Mouse (Mus musculus) subcutaneous adipose tissue, adult 2 months (tissue): Measurements from ENCODE around the gene Lcn8. TPM values are rescaled to one million over a fixed set of nuclear protein-coding genes. Genes with fewer than 3 reads are reported as not detected.

ENCODE experiments used
- polyA plus RNA-seq: library from polyadenylated mRNA; depleted of rRNA; stranded (reverse); fragments of >200 nt; gene quantifications from 2 replicates; pipeline ENCODE4 v1.2.3, GENCODE M21; 2012; ENCODE audit warnings: low replicate concordance; rRNA removed

Gene Lcn8
- 0.64 and 5.5 TPM in 2 replicates for polyA plus RNA-seq

DNA sequence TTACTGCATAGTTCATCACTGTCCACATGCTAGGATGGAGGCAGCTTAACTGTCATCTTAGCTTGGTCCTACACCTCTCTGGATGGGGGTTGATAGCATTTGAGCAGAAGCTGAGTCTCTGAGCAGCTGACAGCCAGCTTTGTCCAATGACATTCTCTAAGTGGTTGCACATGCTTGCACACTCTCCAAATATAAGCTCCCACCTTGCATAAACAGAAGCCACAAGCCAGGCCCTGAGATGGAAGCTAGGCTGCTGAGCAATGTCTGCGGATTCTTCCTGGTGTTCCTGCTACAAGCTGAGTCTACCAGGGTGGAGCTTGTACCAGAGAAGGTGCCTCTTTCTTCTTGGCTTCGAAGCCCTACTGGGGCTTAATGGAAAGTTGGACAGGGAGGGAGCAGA is at the start of gene Lcn8:
TSS of gene Lcn8 (plus strand) at position 219 of the 400 bp plus-strand sequence.

DNA sequence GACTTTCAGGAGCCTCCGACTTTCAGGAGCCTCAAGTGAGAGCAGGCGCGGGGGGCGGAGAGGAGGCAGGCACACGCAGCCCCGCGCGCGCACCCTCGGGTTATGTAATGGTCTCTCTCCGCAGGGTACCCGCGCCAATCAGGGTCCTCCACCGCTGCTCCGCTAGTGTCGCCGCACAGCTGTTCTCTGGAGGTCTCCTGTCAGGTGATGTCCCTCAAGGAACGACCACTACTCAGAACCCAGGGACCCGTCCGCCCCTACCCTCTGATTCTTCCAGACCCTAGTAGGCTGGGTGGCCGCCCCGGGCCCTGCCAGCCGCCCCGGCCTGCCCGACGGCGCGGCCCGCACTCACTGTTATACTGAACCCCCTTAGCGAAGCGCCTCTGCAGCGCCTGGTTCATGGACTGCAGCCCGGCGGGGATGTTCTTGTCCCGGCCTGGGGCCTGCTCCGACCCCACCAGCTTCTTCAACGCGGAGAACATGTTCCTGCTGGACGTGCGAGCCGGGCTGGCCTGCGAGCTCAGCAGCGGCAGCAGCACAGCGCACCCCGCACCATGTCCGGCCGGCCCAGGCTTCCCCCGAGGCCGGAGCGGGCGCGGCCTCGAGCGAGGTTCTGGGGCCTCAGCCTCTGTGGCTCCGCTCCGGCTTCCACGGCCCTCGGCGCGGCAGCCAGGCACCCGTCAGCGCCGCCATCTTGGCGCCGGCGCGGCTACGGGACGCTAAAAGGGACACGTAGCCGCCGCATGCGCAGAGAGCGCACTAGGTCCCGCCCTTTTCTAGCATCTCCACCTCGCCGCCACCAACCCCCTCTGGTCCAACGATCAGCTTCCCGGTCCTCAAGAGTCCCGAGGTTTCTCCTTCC is 44.9 kb upstream of the Lcn8 start, which contains the start of gene Rabl6:
TSS of gene Rabl6 (minus strand) at position 761 of the 862 bp plus-strand sequence.

DNA sequence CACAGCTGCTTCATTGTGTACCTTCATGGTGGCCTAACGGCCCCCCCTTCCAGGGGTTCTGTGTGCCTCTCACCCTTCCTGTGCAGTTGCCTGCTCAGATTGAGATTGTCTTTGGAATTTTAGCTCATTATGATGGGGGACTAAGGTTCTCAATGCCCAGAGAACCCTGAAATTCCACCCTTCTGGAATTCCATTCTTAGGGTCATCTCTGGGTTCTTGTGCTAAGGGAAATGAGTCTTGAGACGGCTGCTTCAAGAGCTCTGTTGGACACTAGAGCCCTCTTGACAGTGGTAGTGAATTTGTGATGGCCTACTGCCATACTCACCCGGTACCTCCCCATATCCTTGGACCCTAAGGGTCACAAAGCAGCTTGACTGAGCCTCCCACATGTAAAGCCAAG is 35.3 kb upstream of the Lcn8 start, which contains the start of gene Ccdc183:
TSS of gene Ccdc183 (minus strand) at position 101 of the 400 bp plus-strand sequence.

GRCm38 (mm10) chr2:25621229-25622200 is 31.4 kb upstream of the Lcn8 start, which contains the start of gene Tmem141:
Gene Tmem141, minus strand, starts transcription at chr2:25622005.

GRCm38 (mm10) chr2:25627811-25628210 is 25.1 kb upstream of the Lcn8 start, which contains the start of gene Fcna:
Gene Fcna, minus strand, starts transcription at chr2:25628030.

DNA sequence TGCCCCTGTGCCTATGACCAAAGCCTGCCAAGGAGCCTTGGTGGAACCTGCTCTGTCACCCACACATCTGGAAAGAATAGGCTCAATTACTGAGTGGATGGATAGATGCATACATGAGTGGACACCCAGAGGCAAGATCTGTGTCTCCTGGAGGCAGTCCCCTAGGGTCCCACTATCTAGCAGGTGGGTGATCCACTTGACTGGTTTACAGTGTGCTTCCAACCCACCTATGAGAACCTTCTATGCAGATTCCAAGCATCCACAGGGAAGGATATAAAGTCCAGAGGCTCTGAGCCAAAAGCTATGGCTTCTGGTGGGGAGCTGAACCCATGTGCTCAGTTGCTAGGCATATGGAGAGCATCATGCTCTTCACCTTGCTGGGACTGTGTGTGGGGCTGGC is 4.7 kb downstream of the Lcn8 start, which contains the start of gene Lcn5:
TSS of gene Lcn5 (plus strand) at position 301 of the 400 bp plus-strand sequence.

GRCm38 (mm10) chr2:25676486-25676885 is 23.6 kb downstream of the Lcn8 start, which contains the start of gene Lcn6:
Gene Lcn6, plus strand, starts transcription at chr2:25676786.

GRCm38 (mm10) chr2:25682426-25682825 is 29.5 kb downstream of the Lcn8 start, which contains the start of gene Lcn10:
Gene Lcn10, plus strand, starts transcription at chr2:25682726.

GRCm38 (mm10) chr2:25699743-25700142 is 46.8 kb downstream of the Lcn8 start, which contains the start of gene Obp2a:
Gene Obp2a, plus strand, starts transcription at chr2:25700043.

Other genes with a start within 250 kb of the Lcn8 start
- 0.62 and 0.96 TPM in 2 replicates for gene Fut7, start 229.9 kb upstream of the Lcn8 start, polyA plus RNA-seq
- gene Abca2, start 224.4 kb upstream of the Lcn8 start, polyA plus RNA-seq = 41.7 and 62.8 TPM in 2 replicates
- gene Clic3, start 196.3 kb upstream of the Lcn8 start, polyA plus RNA-seq = 1.8 and 3.2 TPM in 2 replicates
- 79.2 and 84.7 TPM in 2 replicates for gene Paxx, start 192.0 kb upstream of the Lcn8 start, polyA plus RNA-seq
- gene Ptgds, start 183.1 kb upstream of the Lcn8 start, polyA plus RNA-seq = 1.2 and 6.5 TPM in 2 replicates
- gene Lcn12, start 159.2 kb upstream of the Lcn8 start, polyA plus RNA-seq = 0.33 TPM in 1 of 2 replicates, not detected in the other
- gene Fbxw5, start 152.4 kb upstream of the Lcn8 start, polyA plus RNA-seq = 27.6 and 47.3 TPM in 2 replicates
- gene C8g, start 151.4 kb upstream of the Lcn8 start, polyA plus RNA-seq = 5.9 and 7.9 TPM in 2 replicates
- 13.9 and 22.5 TPM in 2 replicates for gene Traf2, start 106.2 kb upstream of the Lcn8 start, polyA plus RNA-seq
- gene Edf1, start 95.3 kb upstream of the Lcn8 start, polyA plus RNA-seq = 127 and 142 TPM in 2 replicates
- gene Mamdc4, start 78.3 kb upstream of the Lcn8 start, polyA plus RNA-seq = 1.8 and 5.5 TPM in 2 replicates
- gene Phpt1, start 77.9 kb upstream of the Lcn8 start, polyA plus RNA-seq = 48.6 and 87.4 TPM in 2 replicates
- 0.37 and 2.6 TPM in 2 replicates for gene Ajm1, start 71.4 kb upstream of the Lcn8 start, polyA plus RNA-seq
- 52.3 and 88.3 TPM in 2 replicates for gene Rabl6, start 44.6 kb upstream of the Lcn8 start, polyA plus RNA-seq
- not detected in 2 replicates for gene Ccdc183, start 35.4 kb upstream of the Lcn8 start, polyA plus RNA-seq
- 31.8 and 53.1 TPM in 2 replicates for gene Tmem141, start 31.1 kb upstream of the Lcn8 start, polyA plus RNA-seq
- gene Fcna, start 25.1 kb upstream of the Lcn8 start, polyA plus RNA-seq = 16.8 and 21.3 TPM in 2 replicates
- gene Lcn5, start 4.8 kb downstream of the Lcn8 start, polyA plus RNA-seq = 0.52 and 3.7 TPM in 2 replicates
- 0.78 TPM in 1 of 2 replicates, not detected in the other for gene Lcn6, start 23.7 kb downstream of the Lcn8 start, polyA plus RNA-seq
- gene Lcn10, start 29.6 kb downstream of the Lcn8 start, polyA plus RNA-seq = 0.24 and 0.62 TPM in 2 replicates
- not detected in 2 replicates for gene Obp2a, start 46.9 kb downstream of the Lcn8 start, polyA plus RNA-seq
- gene Bmyc, start 53.6 kb downstream of the Lcn8 start, polyA plus RNA-seq = 48.0 and 66.2 TPM in 2 replicates
- not detected in 2 replicates for gene Obp2b, start 83.9 kb downstream of the Lcn8 start, polyA plus RNA-seq
- gene Lcn3, start 112.4 kb downstream of the Lcn8 start, polyA plus RNA-seq = not detected in 2 replicates
- not detected in 2 replicates for gene Lcn11, start 123.9 kb downstream of the Lcn8 start, polyA plus RNA-seq
- gene Gm13539, start 129.1 kb downstream of the Lcn8 start, polyA plus RNA-seq = not detected in 2 replicates
- not detected in 2 replicates for gene Glt6d1, start 162.7 kb downstream of the Lcn8 start, polyA plus RNA-seq
- gene Lcn9, start 170.0 kb downstream of the Lcn8 start, polyA plus RNA-seq = 0.44 and 2.1 TPM in 2 replicates
- not detected in 2 replicates for gene Sohlh1, start 194.1 kb downstream of the Lcn8 start, polyA plus RNA-seq
- gene Kcnt1, start 210.6 kb downstream of the Lcn8 start, polyA plus RNA-seq = 1.5 and 1.7 TPM in 2 replicates